Mouse (Mus musculus) embryonic facial prominence, embryonic 11.5 days (tissue): ENCODE measurements around the gene Polg. TPM values are rescaled to one million over a fixed set of nuclear protein-coding genes. Genes with fewer than 3 reads are reported as not detected.

Experiments used
- ATAC-seq: fragments of 200-750 bp; cut with Nextera tagmentation; replicated peaks from 2 replicates; pipeline ENCODE4 v1.8.0; 2017; ENCODE audit warnings: low read depth; ENCODE audit not compliant: insufficient number of reproducible peaks, low FRiP score, low TSS enrichment
- DNase-seq: peaks from one replicate; pipeline ENCODE4 v3.0.0-alpha.2; 2015; ENCODE audit warnings: low spot score
- H3K27ac ChIP-seq: fragments of 300-500 bp; sonication (generic); replicated peaks from 2 replicates; pipeline ENCODE4 v1.5.1; 2014; ENCODE audit warnings: mild to moderate bottlenecking, low read depth, low read length, control low read depth
- H3K27me3 ChIP-seq: fragments of 300-500 bp; sonication (generic); 2 replicates; pipeline ENCODE4 v1.6.1; 2014; ENCODE audit warnings: mild to moderate bottlenecking, low read length, moderate library complexity, mixed read lengths; ENCODE audit not compliant: control insufficient read depth, insufficient read depth
- H3K36me3 ChIP-seq: fragments of 300-500 bp; sonication (generic); replicated peaks from 2 replicates; pipeline ENCODE4 v1.6.1; 2014; ENCODE audit warnings: low read depth, mild to moderate bottlenecking, low read length, moderate library complexity, mixed read lengths; ENCODE audit not compliant: control insufficient read depth, insufficient read depth
- H3K4me1 ChIP-seq: fragments of 300-500 bp; sonication (generic); 2 replicates; pipeline ENCODE4 v1.6.1; 2014; ENCODE audit warnings: low read length, mixed read lengths; ENCODE audit not compliant: control insufficient read depth, insufficient read depth
- H3K4me2 ChIP-seq: fragments of 300-500 bp; sonication (generic); 2 replicates; pipeline ENCODE4 v1.6.1; 2014; ENCODE audit warnings: low read depth, mild to moderate bottlenecking, control low read depth, low read length, moderate library complexity
- H3K4me3 ChIP-seq: fragments of 300-500 bp; sonication (generic); 2 replicates; pipeline ENCODE4 v1.5.1; 2014; ENCODE audit warnings: low read depth, low read length, control low read depth
- H3K9ac ChIP-seq: fragments of 300-500 bp; sonication (generic); replicated peaks from 2 replicates; pipeline ENCODE4 v1.6.1; 2014; ENCODE audit warnings: mild to moderate bottlenecking, control low read depth, low read length
- H3K9me3 ChIP-seq: fragments of 300-500 bp; sonication (generic); replicated peaks from 2 replicates; pipeline ENCODE4 v1.6.1; 2016; ENCODE audit warnings: mild to moderate bottlenecking, low read length, inconsistent platforms, mixed read lengths; ENCODE audit not compliant: control insufficient read depth
- WGBS: fragments of 180-500 bp; shearing (Covaris S2); extraction: QIAGEN DNeasy Blood & Tissue Kit; methylation state at CpG from one replicate; pipeline ENCODE4 v1.1.7; 2014; 5-methylcytosine and 5-hydroxymethylcytosine counted together
- polyA plus RNA-seq: library from polyadenylated mRNA; unstranded; fragments of >200 nt; fragmentation: Nextera tagmentation; extraction: Ambion mirVana; gene quantifications from 2 replicates; pipeline ENCODE4 v1.2.1, GENCODE M21; 2014

Polg gene
- polyA plus RNA-seq, 1 experiment from 2014 or later, result 21.3 TPM

DNA sequence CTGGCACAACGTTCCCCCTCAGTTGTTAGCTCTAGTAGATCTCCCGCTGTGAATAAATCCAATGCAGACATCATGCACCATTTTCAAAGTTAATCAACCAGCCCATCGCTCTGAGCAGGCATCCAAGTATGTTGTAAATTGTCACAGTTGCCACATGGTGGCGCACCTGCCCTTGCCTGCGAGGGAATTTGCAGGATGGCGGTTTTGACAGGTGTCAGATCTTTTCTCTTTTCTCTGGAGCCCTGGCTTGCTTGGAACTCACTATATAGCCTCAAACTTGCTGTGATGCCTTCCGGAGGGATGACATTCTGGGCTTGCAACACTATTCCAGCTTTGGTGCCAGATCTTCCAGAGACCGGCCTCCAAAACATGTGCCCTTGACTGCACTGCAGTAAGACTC is 27.8 kb upstream of the Polg start:
- Histone ChIP-seq H3K27ac (no peak overlapping the region), H3K27me3 (peaks cover 38% of the 10 kb centered on the region), H3K4me3 (no peak overlapping the region), H3K9ac (no peak overlapping the region), H3K4me2 (no peak overlapping the region), H3K36me3 (no peaks in the 10 kb centered on the region), H3K9me3 (no peaks in the 10 kb centered on the region), H3K4me1 (no peaks in the 10 kb centered on the region; the same call in 1 of the 2 replicates)
- ATAC-seq (no peak), DNase-seq (peak; percentile 66)
- 7% methylated on average over 8 of the region's 8 CpGs for WGBS

DNA sequence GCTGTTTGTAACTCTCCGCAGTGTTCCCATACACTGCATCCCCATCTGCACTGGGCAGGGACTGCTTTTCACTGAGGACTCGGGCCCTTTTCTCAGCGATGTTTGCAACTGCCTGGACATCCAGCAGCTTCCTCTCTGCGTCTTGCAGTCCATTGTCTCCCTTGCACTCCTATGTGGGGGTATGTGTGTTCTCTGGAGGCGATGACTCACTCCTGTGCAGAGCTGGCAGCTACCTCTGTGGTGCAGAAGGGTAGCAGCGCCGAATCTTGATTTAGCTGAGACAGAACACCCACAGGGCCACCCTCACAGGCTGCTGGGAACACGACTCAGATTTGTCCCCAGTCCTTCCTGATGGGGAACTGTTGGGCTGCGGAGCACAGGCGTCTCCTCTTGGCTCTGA is 20.4 kb upstream of the Polg start:
- no peak overlapping the region for H3K9ac ChIP-seq
- H3K36me3 ChIP-seq, result no peaks in the 10 kb centered on the region
- H3K27me3 ChIP-seq, result no peaks in the 10 kb centered on the region
- H3K9me3 ChIP-seq, result no peaks in the 10 kb centered on the region
- H3K4me2 ChIP-seq, result no peak overlapping the region
- ATAC-seq (no peak), DNase-seq (no peak)
- 62% methylated on average over 10 of the region's 10 CpGs for WGBS
- no peaks in the 10 kb centered on the region for H3K4me1 ChIP-seq
- no peak overlapping the region for H3K27ac ChIP-seq
- H3K4me3 ChIP-seq, result no peak overlapping the region

DNA sequence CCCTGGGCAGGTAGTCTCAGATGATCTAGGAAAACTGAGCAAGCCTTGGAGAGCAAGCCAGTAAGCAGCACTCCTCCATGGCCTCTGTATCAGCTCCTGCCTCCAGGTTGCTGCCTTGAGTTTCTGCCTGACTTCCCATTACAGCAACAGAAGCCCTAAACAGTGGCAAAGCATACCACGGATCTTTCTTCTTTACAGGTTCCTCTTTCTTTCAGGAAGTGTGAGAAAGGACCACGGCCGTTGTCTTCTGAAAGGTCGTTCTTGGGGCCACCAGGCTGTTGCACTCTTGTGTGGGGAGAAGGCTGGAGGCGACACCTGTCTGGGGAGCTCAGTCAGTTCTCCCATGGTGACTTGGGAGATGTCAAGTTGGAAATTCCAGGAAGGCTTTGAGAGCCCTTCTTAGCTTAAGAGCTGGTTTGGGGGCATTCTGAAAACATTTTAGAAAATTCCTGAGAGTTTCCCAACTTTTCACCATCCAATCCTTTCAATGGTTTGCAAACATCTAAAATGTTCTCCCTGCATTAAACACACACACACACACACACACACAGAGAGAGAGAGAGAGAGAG is 8.8 kb upstream of the Polg start:
- Histone ChIP-seq H3K4me1 (no peaks in the 10 kb centered on the region), H3K4me2 (no peak overlapping the region), H3K9me3 (no peaks in the 10 kb centered on the region), H3K4me3 (no peak overlapping the region), H3K27ac (no peak overlapping the region), H3K9ac (no peak overlapping the region), H3K27me3 (no peaks in the 10 kb centered on the region), H3K36me3 (no peaks in the 10 kb centered on the region)
- ATAC-seq (no peak), DNase-seq (no peak)
- 81% methylated on average over 5 of the region's 5 CpGs for WGBS

DNA sequence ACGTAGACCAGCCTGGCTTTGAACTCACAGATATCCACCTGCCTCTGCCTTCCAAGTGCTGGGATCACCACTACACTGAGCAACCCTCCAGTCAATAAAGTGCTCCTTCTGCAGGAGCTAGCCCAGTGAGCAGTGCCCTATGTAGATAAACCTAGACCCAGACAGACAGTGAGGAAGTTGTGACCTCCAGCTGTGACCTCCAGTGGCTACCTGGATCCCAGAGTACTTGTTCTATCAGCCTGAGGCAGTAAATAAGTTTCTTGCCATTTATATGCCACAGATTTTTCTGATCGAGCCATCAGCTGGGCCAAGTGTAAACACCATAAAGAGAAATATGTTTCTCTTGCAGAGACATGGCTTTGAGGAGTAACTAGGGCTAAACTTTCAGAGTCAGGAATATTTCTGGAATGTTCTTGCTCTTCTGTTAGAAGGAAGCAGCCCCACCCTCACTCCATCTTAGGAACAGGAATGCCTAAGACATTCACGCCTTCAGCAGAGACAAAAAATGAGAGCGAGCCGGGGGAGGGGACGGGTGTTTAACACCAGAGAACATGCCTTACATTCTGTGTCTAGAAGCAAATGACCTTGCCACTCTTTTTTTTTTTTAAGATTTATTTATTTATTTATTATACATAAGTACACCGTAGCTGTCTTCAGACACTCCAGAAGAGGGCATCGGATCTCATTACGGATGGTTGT is 7.5 kb upstream of the Polg start:
- Histone ChIP-seq H3K9me3 (no peaks in the 10 kb centered on the region), H3K36me3 (no peaks in the 10 kb centered on the region), H3K4me2 (no peak overlapping the region), H3K9ac (no peak overlapping the region), H3K4me1 (no peaks in the 10 kb centered on the region), H3K27ac (no peak overlapping the region), H3K27me3 (no peaks in the 10 kb centered on the region), H3K4me3 (no peak overlapping the region)
- WGBS, result 89% methylated on average over 9 of the region's 9 CpGs
- no peak for ATAC-seq
- no peak for DNase-seq

GRCm38 (mm10) chr7:79472792-79473191 is 6.6 kb upstream of the Polg start:
- ATAC-seq (no peak), DNase-seq (no peak)
- Histone ChIP-seq H3K4me1 (no peaks in the 10 kb centered on the region; the same call in 1 of the 2 replicates), H3K4me3 (no peak overlapping the region), H3K9ac (no peak overlapping the region), H3K27ac (no peak overlapping the region), H3K4me2 (no peak overlapping the region), H3K9me3 (no peaks in the 10 kb centered on the region), H3K36me3 (no peaks in the 10 kb centered on the region), H3K27me3 (no peaks in the 10 kb centered on the region)
- WGBS, result 55% methylated on average over 2 of the region's 2 CpGs

GRCm38 (mm10) chr7:79471436-79471835 is 5.3 kb upstream of the Polg start:
- Histone ChIP-seq H3K27ac (no peak overlapping the region), H3K4me2 (no peak overlapping the region), H3K27me3 (no peaks in the 10 kb centered on the region), H3K9ac (no peak overlapping the region), H3K4me3 (no peak overlapping the region), H3K4me1 (no peaks in the 10 kb centered on the region; the same call in 1 of the 2 replicates), H3K9me3 (no peaks in the 10 kb centered on the region), H3K36me3 (no peaks in the 10 kb centered on the region)
- ATAC-seq (no peak), DNase-seq (peak; percentile 11)
- WGBS, result 65% methylated on average over 7 of the region's 7 CpGs

DNA sequence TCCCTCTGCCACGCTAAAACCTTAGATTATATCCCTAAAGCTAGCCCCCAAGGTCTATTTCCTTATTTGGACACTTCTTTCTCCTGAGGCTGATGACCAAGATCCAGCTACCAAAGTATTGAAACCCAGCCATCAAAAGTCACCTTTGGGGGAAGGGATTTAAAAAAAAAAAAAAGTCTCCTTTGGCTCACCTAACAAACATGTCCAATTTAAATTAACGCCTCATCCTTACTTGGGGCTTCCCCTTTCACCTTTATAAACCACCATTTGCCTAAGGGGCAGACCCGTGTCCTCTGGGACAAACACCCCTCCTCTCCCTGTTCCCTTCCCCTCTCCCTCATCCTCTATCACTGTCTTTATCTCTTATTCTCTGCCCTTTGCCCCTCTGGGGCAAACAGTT is 4.6 kb upstream of the Polg start:
- 55% methylated on average over 3 of the region's 3 CpGs for WGBS
- Histone ChIP-seq H3K4me2 (no peak overlapping the region), H3K9ac (no peak overlapping the region), H3K27ac (no peak overlapping the region), H3K27me3 (no peaks in the 10 kb centered on the region), H3K9me3 (no peaks in the 10 kb centered on the region), H3K4me3 (no peak overlapping the region), H3K4me1 (no peaks in the 10 kb centered on the region; the same call in 1 of the 2 replicates), H3K36me3 (no peaks in the 10 kb centered on the region)
- DNase-seq (no peak), ATAC-seq (no peak)

DNA sequence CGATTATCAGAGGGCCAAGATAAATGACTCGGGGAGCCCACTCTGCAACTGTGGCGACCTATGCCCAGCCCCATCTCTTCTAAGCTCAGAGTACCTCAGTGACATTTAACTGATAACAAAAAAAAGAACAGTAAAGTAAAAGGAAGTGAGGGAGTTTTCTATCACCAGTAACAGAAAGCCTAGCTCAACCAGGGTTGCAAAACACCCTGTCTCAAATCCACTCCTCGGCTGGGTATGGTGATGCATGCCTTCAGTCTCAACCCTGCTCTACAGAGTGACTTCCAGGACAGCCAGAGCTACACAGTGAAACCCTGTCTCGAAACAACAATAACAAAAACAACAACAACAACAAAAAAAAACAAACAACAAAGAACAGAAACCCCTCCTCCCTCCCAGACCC is 3.6 kb upstream of the Polg start:
- Histone ChIP-seq H3K4me2 (no peak overlapping the region), H3K4me1 (peaks cover 2% of the 10 kb centered on the region), H3K4me3 (no peak overlapping the region), H3K9ac (no peak overlapping the region), H3K27me3 (0 out of 2 replicates have a peak, but pooled peaks cover under 1% of the 10 kb centered on the region), H3K27ac (no peak overlapping the region), H3K9me3 (no peaks in the 10 kb centered on the region), H3K36me3 (no peaks in the 10 kb centered on the region)
- WGBS, result 78% methylated on average over 5 of the region's 5 CpGs
- ATAC-seq (no peak), DNase-seq (no peak)
